Mouse (Mus musculus) embryonic facial prominence, embryonic 10.5 days (tissue): Measurements from ENCODE around the gene Smad1. TPM values are rescaled to one million over a fixed set of nuclear protein-coding genes. Genes with fewer than 3 reads are reported as not detected.

Source experiments
- DNase-seq: peaks from one replicate; pipeline ENCODE4 v3.0.0-alpha.2; 2017; ENCODE audit warnings: low spot score
- H3K27ac ChIP-seq: fragments of 300-500 bp; sonication (generic); replicated peaks from 2 replicates; pipeline ENCODE4 v1.5.1; 2016; ENCODE audit warnings: mild to moderate bottlenecking
- H3K27me3 ChIP-seq: fragments of 300-500 bp; sonication (generic); replicated peaks from 2 replicates; pipeline ENCODE4 v1.6.1; 2016; ENCODE audit warnings: low read depth, mild to moderate bottlenecking; ENCODE audit not compliant: poor library complexity, severe bottlenecking
- H3K36me3 ChIP-seq: fragments of 300-500 bp; sonication (generic); replicated peaks from 2 replicates; pipeline ENCODE4 v1.6.1; 2016; ENCODE audit warnings: mild to moderate bottlenecking, moderate library complexity
- H3K4me1 ChIP-seq: fragments of 300-500 bp; sonication (generic); 2 replicates; pipeline ENCODE4 v1.6.1; 2016
- H3K4me3 ChIP-seq: fragments of 300-500 bp; sonication (generic); 2 replicates; pipeline ENCODE4 v1.5.1; 2016; ENCODE audit warnings: mild to moderate bottlenecking, moderate library complexity
- H3K9me3 ChIP-seq: fragments of 300-500 bp; sonication (generic); 2 replicates; pipeline ENCODE4 v1.6.1; 2016; ENCODE audit warnings: mild to moderate bottlenecking
- WGBS: fragments of 180-500 bp; shearing (Covaris S2); methylation state at CpG from one replicate; pipeline ENCODE4 v1.1.7; 2016; 5-methylcytosine and 5-hydroxymethylcytosine counted together
- polyA plus RNA-seq: library from polyadenylated mRNA; unstranded; fragments of >200 nt; fragmentation: Nextera tagmentation; extraction: Ambion mirVana; gene quantifications from 2 replicates; pipeline ENCODE4 v1.2.1, GENCODE M21; 2016

Smad1 gene
- polyA plus RNA-seq, 1 experiment from 2014 or later: 42.8 TPM

DNA sequence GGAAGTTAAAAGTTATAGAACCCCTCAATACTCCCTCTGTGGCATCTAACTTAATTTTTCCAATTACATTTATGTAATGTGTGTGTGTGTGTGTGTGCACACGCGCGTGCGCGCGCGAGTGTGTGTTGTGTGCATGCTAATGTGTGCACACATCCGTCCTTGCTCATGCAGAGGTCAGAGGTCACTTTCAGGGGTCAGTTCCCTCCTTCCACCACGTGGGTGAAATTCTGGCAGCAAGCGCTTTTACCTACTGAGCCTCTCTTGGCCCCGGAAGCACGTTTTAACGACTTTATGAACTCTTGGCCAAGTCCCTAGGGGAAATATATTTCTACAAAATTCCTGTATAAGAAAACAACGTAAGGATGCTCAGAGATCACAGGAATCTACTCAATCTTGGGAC lies 19.3 kb downstream of the Smad1 start:
- Histone ChIP-seq H3K9me3 (no peaks in the 10 kb centered on the region), H3K4me1 (peaks cover 68% of the 10 kb centered on the region), H3K36me3 (peaks cover 10% of the 10 kb centered on the region), H3K4me3 (no peak overlapping the region), H3K27ac (no peak overlapping the region), H3K27me3 (no peaks in the 10 kb centered on the region)
- peak; percentile 22 for DNase-seq
- 62% methylated on average over 14 of the region's 14 CpGs for WGBS

DNA sequence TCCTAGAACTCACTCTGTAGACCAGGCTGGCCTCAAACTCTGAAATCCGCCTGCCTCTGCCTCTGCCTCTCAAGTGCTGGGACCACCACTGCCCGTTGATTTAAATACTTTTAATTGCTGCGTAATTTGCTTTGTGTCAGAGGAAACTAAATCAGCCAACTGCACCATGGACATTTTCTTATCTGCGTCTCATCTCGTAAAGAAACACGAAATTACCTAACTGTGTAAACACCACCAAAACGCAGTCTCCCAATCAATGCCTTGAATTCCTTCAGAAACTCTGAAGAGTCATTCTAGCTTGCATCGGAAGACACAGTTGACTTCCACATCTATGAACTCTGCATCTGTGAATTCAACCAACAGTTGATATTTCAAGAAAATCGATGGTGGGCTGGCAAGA lies 22.7 kb downstream of the Smad1 start:
- DNase-seq: no peak
- peaks cover 25% of the 10 kb centered on the region for H3K36me3 ChIP-seq
- H3K9me3 ChIP-seq: no peaks in the 10 kb centered on the region
- H3K4me1 ChIP-seq: peaks cover 41% of the 10 kb centered on the region
- H3K27me3 ChIP-seq: no peaks in the 10 kb centered on the region
- H3K27ac ChIP-seq: no peak overlapping the region
- 88% methylated on average over 9 of the region's 9 CpGs for WGBS
- no peak overlapping the region for H3K4me3 ChIP-seq

DNA sequence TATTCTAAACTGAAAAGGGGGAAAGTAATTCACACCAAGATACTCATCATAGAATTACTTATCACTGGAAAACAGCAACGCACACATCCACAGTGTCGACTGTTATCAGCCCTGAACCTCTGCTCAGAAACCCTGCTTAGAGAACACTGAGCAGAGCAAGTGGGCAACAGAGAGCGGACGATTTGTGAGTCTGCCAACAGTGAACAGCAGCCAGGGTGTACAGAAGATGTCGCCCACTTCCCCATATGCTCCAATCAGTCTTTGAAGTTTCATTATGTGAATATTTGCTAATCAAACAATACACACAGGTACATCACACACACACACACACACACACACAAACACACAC lies 23.6 kb downstream of the Smad1 start:
- Histone ChIP-seq H3K27ac (no peak overlapping the region), H3K4me1 (peaks cover 32% of the 10 kb centered on the region), H3K9me3 (no peaks in the 10 kb centered on the region), H3K4me3 (no peak overlapping the region), H3K27me3 (no peaks in the 10 kb centered on the region), H3K36me3 (peaks cover 34% of the 10 kb centered on the region)
- no peak for DNase-seq
- WGBS: 89% methylated on average over 5 of the region's 5 CpGs

DNA sequence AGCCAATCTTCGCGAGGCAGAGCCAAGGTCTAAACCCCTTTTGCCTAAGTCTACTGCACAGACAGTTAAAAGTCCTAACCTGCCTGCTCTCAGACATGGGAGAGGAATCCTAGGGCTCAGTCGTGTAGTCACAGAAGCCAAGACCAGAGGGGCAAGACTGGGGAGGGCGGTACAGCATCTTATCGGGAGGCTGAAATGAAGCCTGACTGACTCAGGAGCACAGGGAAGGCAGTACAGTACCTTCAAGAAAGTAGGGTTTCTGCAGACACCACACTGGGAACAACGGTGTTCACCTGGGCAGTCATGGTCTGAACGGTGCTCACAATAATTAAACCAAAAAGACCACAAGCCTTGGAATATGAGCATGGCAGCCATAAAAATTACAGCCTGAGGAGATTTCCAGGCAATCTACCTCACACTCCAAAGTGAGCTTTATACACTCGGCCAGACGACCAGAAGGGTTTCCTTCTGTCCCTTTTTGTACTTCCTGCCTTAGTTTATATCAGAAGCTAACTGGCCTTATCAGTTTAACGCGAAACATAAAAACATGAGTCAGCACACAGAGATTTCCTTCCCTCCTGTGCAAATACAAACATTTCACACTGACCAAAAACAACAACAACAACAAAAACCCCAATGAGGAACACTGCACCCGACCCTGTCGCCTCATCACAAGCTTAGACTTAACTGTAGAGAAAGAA lies 24.1 kb downstream of the Smad1 start:
- Histone ChIP-seq H3K9me3 (no peaks in the 10 kb centered on the region), H3K4me1 (peaks cover 27% of the 10 kb centered on the region), H3K27me3 (no peaks in the 10 kb centered on the region), H3K27ac (0 out of 2 replicates have a peak overlapping the region, but pooled peaks have one; percentile 19), H3K4me3 (no peak overlapping the region), H3K36me3 (peaks cover 39% of the 10 kb centered on the region)
- no peak for DNase-seq
- WGBS: 79% methylated on average over 13 of the region's 13 CpGs

DNA sequence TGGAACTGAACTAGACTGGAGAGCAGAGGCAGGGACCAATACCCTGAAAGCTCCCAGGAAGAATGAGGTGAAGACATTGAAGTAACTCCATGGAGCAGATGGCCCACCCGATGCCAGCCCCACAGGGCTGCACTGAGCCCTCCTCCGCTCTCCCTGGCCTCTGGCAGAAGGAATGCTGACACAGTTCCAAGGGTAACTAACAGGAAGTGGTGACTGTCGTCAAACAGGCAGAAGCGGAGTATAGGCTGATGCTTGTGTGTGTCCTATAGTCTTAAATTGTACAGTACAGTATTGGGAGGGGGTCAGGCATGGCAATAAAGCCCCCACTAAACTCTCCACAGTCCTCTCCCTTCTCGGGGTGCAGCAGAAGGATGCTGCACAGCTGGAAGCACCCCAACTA lies 24.9 kb downstream of the Smad1 start:
- Histone ChIP-seq H3K4me1 (peaks cover 20% of the 10 kb centered on the region), H3K9me3 (no peaks in the 10 kb centered on the region), H3K27me3 (no peaks in the 10 kb centered on the region), H3K4me3 (no peak overlapping the region), H3K27ac (0 out of 2 replicates have a peak overlapping the region, but pooled peaks have one; percentile 7), H3K36me3 (peaks cover 45% of the 10 kb centered on the region)
- WGBS: 69% methylated on average over 5 of the region's 5 CpGs
- DNase-seq: no peak

DNA sequence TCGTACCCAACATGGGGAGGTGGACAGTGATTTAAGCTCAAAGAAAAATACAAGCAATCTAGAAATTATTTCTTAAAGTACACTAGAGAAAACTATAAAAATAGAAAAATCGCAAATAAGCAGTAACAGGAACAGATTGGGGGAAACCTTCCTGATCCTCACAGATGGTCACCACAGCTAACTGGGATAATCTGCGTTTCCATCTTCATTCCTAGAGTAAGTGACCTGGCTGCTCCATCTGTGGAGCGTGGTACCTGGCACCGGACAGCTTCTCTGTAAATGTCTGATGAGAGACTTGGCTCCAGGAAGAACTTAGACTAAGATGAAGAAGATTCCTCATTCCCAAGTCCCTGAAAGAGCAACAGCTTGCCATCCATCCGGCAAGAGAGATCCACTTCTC lies 25.8 kb downstream of the Smad1 start:
- no peaks in the 10 kb centered on the region for H3K9me3 ChIP-seq
- DNase-seq: no peak
- no peak overlapping the region for H3K4me3 ChIP-seq
- 91% methylated on average over 6 of the region's 6 CpGs for WGBS
- H3K36me3 ChIP-seq: peaks cover 53% of the 10 kb centered on the region
- no peaks in the 10 kb centered on the region for H3K27me3 ChIP-seq
- H3K27ac ChIP-seq: no peak overlapping the region
- peaks cover 14% of the 10 kb centered on the region for H3K4me1 ChIP-seq

DNA sequence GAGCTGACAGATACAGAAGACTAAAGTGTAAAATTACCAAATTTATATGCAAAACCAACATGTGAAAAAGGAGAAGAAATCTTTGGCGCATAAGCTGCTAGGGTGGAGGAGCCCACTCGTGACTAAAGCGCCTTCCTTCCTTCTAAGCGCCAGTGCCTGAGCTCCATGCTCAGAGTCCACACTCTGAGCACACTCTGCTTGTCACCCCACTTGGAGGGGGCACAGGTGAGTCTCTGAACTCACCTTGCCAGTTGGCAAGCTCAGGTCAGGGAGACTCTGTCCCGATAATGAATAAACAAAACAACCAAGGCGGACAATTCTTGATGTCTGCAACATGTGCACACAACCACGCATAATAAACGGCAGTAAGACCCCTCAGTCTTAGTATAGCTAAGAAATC lies 26.4 kb downstream of the Smad1 start:
- WGBS: 89% methylated on average over 8 of the region's 8 CpGs
- H3K36me3 ChIP-seq: peaks cover 59% of the 10 kb centered on the region
- no peak for DNase-seq
- no peaks in the 10 kb centered on the region for H3K9me3 ChIP-seq
- H3K27ac ChIP-seq: no peak overlapping the region
- no peaks in the 10 kb centered on the region for H3K27me3 ChIP-seq
- no peak overlapping the region for H3K4me3 ChIP-seq
- peaks cover 10% of the 10 kb centered on the region for H3K4me1 ChIP-seq

DNA sequence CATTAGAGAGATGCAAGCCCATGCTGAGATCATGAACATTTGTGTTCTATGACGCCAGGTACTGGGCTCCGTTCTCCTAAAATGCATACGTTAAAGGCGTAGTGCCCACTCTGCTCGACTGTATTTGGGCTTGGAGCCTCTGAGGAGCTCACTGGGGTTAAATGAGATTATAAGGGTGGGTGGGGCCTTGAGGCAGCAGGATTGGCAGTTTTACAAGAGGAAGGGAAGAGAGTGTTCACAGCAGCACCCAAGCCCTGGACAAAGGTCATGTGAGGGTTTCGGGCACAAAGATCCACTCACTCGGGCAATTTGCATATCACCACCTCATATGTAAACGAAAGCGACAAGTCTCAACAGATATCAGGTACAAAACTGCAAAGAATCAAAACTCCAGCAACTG lies 26.8 kb downstream of the Smad1 start:
- Histone ChIP-seq H3K9me3 (no peaks in the 10 kb centered on the region), H3K4me1 (peaks cover 10% of the 10 kb centered on the region), H3K27ac (no peak overlapping the region), H3K36me3 (peaks cover 61% of the 10 kb centered on the region), H3K4me3 (no peak overlapping the region), H3K27me3 (no peaks in the 10 kb centered on the region)
- WGBS: 82% methylated on average over 9 of the region's 9 CpGs
- no peak for DNase-seq

DNA sequence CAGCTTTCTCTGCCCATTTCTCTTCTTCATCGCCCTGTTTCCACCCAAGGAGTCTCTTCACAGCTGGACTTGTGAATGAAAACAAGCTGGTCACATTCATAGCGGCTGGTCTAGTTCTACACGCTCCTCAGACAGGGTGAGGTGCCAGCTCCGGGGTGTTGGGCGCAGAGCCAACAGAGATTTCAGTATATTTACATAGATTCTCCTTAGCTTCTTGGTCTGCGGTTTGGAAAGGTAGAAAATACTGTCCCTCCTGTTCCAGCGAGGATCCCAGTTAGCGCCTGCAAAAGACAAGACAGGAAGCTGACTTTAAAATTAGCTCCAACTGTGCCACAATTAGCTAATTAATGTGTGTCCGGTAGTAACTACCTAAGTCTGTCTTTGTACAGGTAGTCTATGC lies 27.2 kb downstream of the Smad1 start:
- H3K27me3 ChIP-seq: no peaks in the 10 kb centered on the region
- WGBS: 90% methylated on average over 9 of the region's 9 CpGs

DNA sequence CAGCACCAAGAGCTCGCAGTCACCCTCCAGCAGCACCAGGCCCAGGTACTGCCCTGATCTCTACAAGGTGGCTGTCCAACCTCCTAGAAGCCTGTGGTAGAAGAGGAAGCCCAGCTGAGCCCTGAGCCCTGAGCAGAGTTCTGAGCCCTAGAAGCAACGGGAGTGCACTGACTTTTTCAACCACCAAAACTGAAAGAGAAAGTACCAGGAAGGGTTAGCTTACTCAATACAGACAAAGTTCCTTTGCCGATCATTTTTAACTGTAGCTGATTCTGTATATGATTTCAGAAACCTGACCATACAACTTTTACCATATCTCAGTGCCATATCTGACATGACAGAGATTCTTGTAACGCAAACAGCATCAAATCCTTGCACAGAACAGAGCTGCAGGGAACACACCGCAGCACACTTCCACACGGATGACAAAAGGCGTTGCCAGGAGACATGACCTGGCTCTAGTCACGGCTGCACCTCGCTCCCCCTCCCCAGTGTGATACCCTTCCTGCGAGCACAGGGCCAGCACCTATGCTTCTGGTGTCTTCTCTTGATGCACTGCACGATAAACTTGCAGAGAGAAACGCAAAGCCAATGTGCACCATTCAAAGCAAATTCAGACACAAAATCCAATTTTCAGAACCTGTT lies 28.6 kb downstream of the Smad1 start:
- peaks cover 71% of the 10 kb centered on the region for H3K36me3 ChIP-seq
- DNase-seq: no peak
- 94% methylated on average over 12 of the region's 12 CpGs for WGBS
- H3K27me3 ChIP-seq: no peaks in the 10 kb centered on the region
- no peak overlapping the region for H3K4me3 ChIP-seq
- H3K9me3 ChIP-seq: no peaks in the 10 kb centered on the region
- no peak overlapping the region for H3K27ac ChIP-seq
- peaks cover 10% of the 10 kb centered on the region for H3K4me1 ChIP-seq

More for the DNA sequence above, 27.2 kb downstream of the Smad1 start:
- H3K4me1 ChIP-seq: peaks cover 10% of the 10 kb centered on the region
- peaks cover 62% of the 10 kb centered on the region for H3K36me3 ChIP-seq
- H3K9me3 ChIP-seq: no peaks in the 10 kb centered on the region
- no peak overlapping the region for H3K27ac ChIP-seq
- no peak overlapping the region for H3K4me3 ChIP-seq
- no peak for DNase-seq

DNA sequence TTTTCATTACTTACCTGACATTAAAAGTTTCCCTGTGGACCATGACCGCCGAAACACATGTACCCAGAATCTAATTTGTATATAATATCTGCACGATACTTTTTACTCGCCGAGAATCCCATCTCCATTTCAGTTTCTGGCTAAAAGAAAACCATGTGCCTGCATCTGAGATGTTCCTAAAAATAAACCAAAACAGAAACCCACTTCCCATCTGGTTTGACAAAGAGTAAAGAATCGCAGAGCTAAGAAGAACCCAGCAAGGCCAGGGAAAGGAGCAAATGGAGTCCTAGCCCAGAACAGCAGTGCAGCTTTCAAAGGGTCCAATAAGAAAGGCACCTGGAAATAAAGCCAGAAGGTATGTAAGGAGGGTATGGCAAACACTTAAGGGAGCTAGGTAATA lies 30.2 kb downstream of the Smad1 start:
- DNase-seq: no peak
- H3K9me3 ChIP-seq: no peaks in the 10 kb centered on the region
- peaks cover 82% of the 10 kb centered on the region for H3K36me3 ChIP-seq
- H3K27ac ChIP-seq: no peak overlapping the region
- H3K4me1 ChIP-seq: 0 out of 2 replicates have a peak, but pooled peaks cover 2% of the 10 kb centered on the region
- H3K27me3 ChIP-seq: no peaks in the 10 kb centered on the region
- no peak overlapping the region for H3K4me3 ChIP-seq
- 90% methylated on average over 6 of the region's 6 CpGs for WGBS

DNA sequence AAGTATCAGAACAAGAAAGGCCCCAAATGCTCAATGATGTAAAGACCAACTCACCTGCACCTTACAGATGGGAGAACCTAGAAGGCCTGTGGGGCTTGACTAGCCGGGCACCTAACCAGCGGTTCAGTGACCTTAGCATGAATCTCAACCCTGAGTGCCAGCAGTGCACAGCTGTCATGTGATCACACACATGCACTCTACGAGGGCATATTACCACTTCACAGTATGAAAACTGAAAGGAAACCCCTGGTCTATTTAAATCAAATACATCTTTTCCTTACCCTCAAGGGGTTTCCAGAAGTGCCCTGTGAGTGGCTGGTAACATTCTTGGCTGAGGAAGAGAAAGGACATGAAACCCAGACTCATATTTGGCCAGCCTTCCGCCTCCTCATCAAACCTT lies 31.4 kb downstream of the Smad1 start:
- Histone ChIP-seq H3K9me3 (no peaks in the 10 kb centered on the region), H3K4me1 (0 out of 2 replicates have a peak, but pooled peaks cover 2% of the 10 kb centered on the region), H3K27me3 (no peaks in the 10 kb centered on the region), H3K27ac (no peak overlapping the region), H3K36me3 (peaks cover 94% of the 10 kb centered on the region), H3K4me3 (no peak overlapping the region)
- WGBS: 89% methylated on average over 4 of the region's 4 CpGs
- no peak for DNase-seq

DNA sequence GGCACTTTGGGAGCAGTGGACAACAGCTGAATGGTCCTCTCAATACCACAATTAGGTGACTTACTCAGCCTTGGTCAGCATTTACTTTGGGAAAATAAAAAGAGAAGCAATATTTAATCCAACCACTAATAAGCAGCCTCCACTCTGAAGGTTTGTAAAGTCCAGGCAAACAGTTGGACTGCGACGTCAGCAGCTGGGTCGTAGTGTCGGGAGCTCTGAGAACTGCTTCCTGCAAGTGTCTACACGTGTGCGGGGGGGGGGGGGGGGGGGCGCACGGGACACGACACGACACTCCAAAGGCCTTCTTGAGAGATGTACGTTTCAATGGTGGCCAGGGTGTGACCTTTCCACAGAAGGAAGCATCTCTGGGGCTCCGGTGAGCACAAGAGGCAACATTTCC lies 32.0 kb downstream of the Smad1 start:
- H3K27ac ChIP-seq: no peak overlapping the region
- no peak for DNase-seq
- 84% methylated on average over 11 of the region's 12 CpGs for WGBS
- no peaks in the 10 kb centered on the region for H3K27me3 ChIP-seq
- H3K4me1 ChIP-seq: peaks cover 7% of the 10 kb centered on the region
- no peaks in the 10 kb centered on the region for H3K9me3 ChIP-seq
- no peak overlapping the region for H3K4me3 ChIP-seq
- H3K36me3 ChIP-seq: peaks cover 93% of the 10 kb centered on the region
